Mouse (Mus musculus) G1E (cell line): ENCODE measurements around the gene Gm28043.

Source experiments
- CTCF ChIP-seq: IDR thresholded peaks from 2 replicates; pipeline ENCODE4 v1.5.1; 2012; ENCODE audit warnings: low read depth, low read length, inconsistent platforms, mixed read lengths
- GATA1 ChIP-seq: IDR thresholded peaks from 2 replicates; pipeline ENCODE4 v1.6.1; 2012; ENCODE audit warnings: borderline replicate concordance, low read length, inconsistent platforms, mixed read lengths
- GATA2 ChIP-seq: IDR thresholded peaks from 2 replicates; pipeline ENCODE4 v1.6.1; 2012; ENCODE audit warnings: low read depth, low read length, inconsistent platforms, borderline replicate concordance
- POLR2AphosphoS5 ChIP-seq: IDR thresholded peaks from 2 replicates; pipeline ENCODE4 v1.6.1; 2012; ENCODE audit warnings: low read depth, low read length, inconsistent platforms; ENCODE audit not compliant: insufficient replicate concordance
- TAL1 ChIP-seq: conservative IDR thresholded peaks from 2 replicates; pipeline ENCODE4 v1.6.1; 2012; ENCODE audit warnings: low read depth, low read length, inconsistent platforms, mixed read lengths

DNA sequence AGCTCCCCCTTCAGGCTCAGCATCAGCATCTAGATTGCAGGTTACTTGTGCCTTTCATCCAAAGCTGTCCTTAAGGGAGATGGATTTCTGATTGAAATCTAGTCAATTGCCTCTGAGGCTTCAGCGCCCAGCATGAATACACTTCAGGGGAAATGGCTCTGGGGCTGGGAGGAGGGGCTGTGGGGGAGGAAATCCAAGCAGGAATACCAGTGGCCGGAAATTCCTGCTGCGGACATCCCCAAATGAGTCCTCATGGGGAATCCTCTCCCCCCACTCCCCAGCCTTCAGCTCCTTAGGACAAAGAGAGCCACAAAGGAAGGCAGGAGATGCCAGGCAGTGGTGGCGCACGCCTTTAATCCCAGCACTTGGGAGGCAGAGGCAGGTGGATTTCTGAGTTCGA, 132.8 kb downstream of the Gm28043 start:
- TF ChIP-seq TAL1 (no peak), CTCF (no peak), GATA1 (no peak), GATA2 (no peak), POLR2AphosphoS5 (no peak)
